Mouse (Mus musculus) G1E (cell line): Measurements from ENCODE around the gene Tuba8. TPM values are rescaled to one million over a fixed set of nuclear protein-coding genes. Genes with fewer than 3 reads are reported as not detected.
A peak's percentile ranks its signal among the peaks of the same experiment; 100 is the strongest.

ENCODE experiments used
- ATAC-seq: 2 replicates; pipeline ENCODE4 v1.8.0; 2016; ENCODE audit warnings: mild to moderate bottlenecking; ENCODE audit not compliant: insufficient number of reproducible peaks, poor library complexity, low FRiP score, severe bottlenecking; ENCODE audit errors: extremely low read depth
- DNase-seq: peaks from one replicate; pipeline ENCODE4 v3.0.0; 2012; ENCODE audit warnings: low spot score
- H3K27me3 ChIP-seq: 2 replicates; pipeline ENCODE4 v1.6.1; 2012; ENCODE audit warnings: mild to moderate bottlenecking, low read length, inconsistent platforms; ENCODE audit not compliant: insufficient read depth
- H3K36me3 ChIP-seq: replicated peaks from 2 replicates; pipeline ENCODE3; 2012; ENCODE audit warnings: mild to moderate bottlenecking, inconsistent platforms
- H3K4me1 ChIP-seq: 2 replicates; pipeline ENCODE4 v1.6.1; 2012; ENCODE audit warnings: low read depth, low read length, inconsistent platforms, mixed read lengths; ENCODE audit not compliant: insufficient read depth
- H3K4me3 ChIP-seq: 2 replicates; pipeline ENCODE4 v1.5.1; 2012; ENCODE audit warnings: low read depth, mild to moderate bottlenecking, inconsistent platforms, low read length, moderate library complexity, mixed read lengths
- H3K9me3 ChIP-seq: replicated peaks from 2 replicates; pipeline ENCODE4 v1.6.1; 2012; ENCODE audit warnings: inconsistent platforms
- CTCF ChIP-seq: IDR thresholded peaks from 2 replicates; pipeline ENCODE4 v1.5.1; 2012; ENCODE audit warnings: low read depth, low read length, inconsistent platforms, mixed read lengths
- GATA1 ChIP-seq: IDR thresholded peaks from 2 replicates; pipeline ENCODE4 v1.6.1; 2012; ENCODE audit warnings: borderline replicate concordance, low read length, inconsistent platforms, mixed read lengths
- GATA2 ChIP-seq: IDR thresholded peaks from 2 replicates; pipeline ENCODE4 v1.6.1; 2012; ENCODE audit warnings: low read depth, low read length, inconsistent platforms, borderline replicate concordance
- POLR2AphosphoS5 ChIP-seq: IDR thresholded peaks from 2 replicates; pipeline ENCODE4 v1.6.1; 2012; ENCODE audit warnings: low read depth, low read length, inconsistent platforms; ENCODE audit not compliant: insufficient replicate concordance
- TAL1 ChIP-seq: conservative IDR thresholded peaks from 2 replicates; pipeline ENCODE4 v1.6.1; 2012; ENCODE audit warnings: low read depth, low read length, inconsistent platforms, mixed read lengths
- polyA plus RNA-seq: library from polyadenylated mRNA; stranded (reverse); fragments of >175 nt; gene quantifications from 2 replicates; pipeline ENCODE4 v1.2.3, GENCODE M21; 2012
- total RNA-seq, 2 experiments: library from RNA; stranded (forward) in 1 of 2; stranded (reverse) in 1 of 2; fragments of 200-1000 nt in 1 of 2; fragments of >200 nt in 1 of 2; fragmentation: Nextera tagmentation in 1 of 2; gene quantifications; 2 replicates each; pipeline ENCODE4 v1.2.3; 2014 to 2017

The Tuba8 gene
- total and polyA plus RNA-seq, 3 experiments: 0.03 to 0.38 TPM; not detected in 1

GRCm38 (mm10) chr6:121174761-121175160 lies 35.7 kb upstream of the Tuba8 start:
- ATAC-seq (no peak), DNase-seq (no peak)
- TF ChIP-seq GATA2 (no peak), GATA1 (no peak), CTCF (no peak), POLR2AphosphoS5 (no peak), TAL1 (no peak)
- H3K27me3 ChIP-seq: peaks cover 73% of the 10 kb centered on the region
- no peaks in the 10 kb centered on the region for H3K9me3 ChIP-seq
- H3K4me3 ChIP-seq: no peak overlapping the region
- peaks cover 23% of the 10 kb centered on the region for H3K4me1 ChIP-seq
- H3K36me3 ChIP-seq: no peaks in the 10 kb centered on the region

- DNase-seq: no peak
- H3K9me3 ChIP-seq: no peaks in the 10 kb centered on the region
- H3K4me1 ChIP-seq: peaks cover 23% of the 10 kb centered on the region
- no peak for TF ChIP-seq GATA1
- no peak for TF ChIP-seq POLR2AphosphoS5
- TF ChIP-seq GATA2: no peak
- no peak for TF ChIP-seq TAL1
- TF ChIP-seq CTCF: no peak
- peaks cover 62% of the 10 kb centered on the region for H3K27me3 ChIP-seq
- no peak overlapping the region for H3K4me3 ChIP-seq
- ATAC-seq: no peak
- no peaks in the 10 kb centered on the region for H3K36me3 ChIP-seq
These were observed 34.3 kb upstream of the Tuba8 start for GRCm38 (mm10) chr6:121176011-121176730.

- DNase-seq: no peak
- peaks cover 23% of the 10 kb centered on the region for H3K4me1 ChIP-seq
- peaks cover 56% of the 10 kb centered on the region for H3K27me3 ChIP-seq
- H3K4me3 ChIP-seq: no peak overlapping the region
- H3K36me3 ChIP-seq: no peaks in the 10 kb centered on the region
- TF ChIP-seq TAL1 (no peak), GATA1 (no peak), GATA2 (no peak), POLR2AphosphoS5 (no peak), CTCF (no peak)
- no peak for ATAC-seq
- no peaks in the 10 kb centered on the region for H3K9me3 ChIP-seq
These were observed 33.8 kb upstream of the Tuba8 start for GRCm38 (mm10) chr6:121176731-121177098.

DNA sequence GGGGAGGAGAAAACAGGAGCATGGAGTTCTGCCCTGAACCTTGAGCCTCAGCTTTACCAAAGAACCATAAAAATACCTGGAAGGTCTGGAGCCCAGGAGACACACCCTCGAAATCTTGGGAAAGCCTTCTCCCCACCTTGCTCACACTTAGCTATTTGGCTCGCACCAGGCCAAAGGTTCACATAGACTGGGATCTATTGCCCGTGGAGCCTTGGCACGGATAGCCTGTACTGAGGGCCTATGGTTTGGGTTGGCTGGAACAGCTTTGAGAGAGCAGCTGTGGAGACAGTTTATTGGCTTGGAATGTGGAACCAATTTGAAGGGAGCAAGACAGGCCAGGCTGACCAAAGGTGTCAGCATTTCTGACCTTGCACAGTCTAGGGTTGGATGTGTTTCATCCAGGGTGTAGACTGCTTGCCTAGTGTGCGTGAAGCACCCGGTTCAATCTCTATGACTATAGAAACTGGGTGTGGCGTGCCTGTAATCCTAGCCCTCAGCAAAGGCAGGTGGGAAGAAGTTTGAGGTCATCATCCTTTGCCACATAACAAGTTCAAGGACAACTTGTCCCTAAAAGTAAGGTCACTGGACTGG lies 33.3 kb upstream of the Tuba8 start:
- ATAC-seq (no peak), DNase-seq (no peak)
- Histone ChIP-seq H3K9me3 (no peaks in the 10 kb centered on the region), H3K27me3 (peaks cover 55% of the 10 kb centered on the region), H3K4me1 (peaks cover 23% of the 10 kb centered on the region), H3K4me3 (no peak overlapping the region), H3K36me3 (no peaks in the 10 kb centered on the region)
- TF ChIP-seq TAL1 (no peak), GATA2 (no peak), POLR2AphosphoS5 (no peak), CTCF (no peak), GATA1 (no peak)

DNA sequence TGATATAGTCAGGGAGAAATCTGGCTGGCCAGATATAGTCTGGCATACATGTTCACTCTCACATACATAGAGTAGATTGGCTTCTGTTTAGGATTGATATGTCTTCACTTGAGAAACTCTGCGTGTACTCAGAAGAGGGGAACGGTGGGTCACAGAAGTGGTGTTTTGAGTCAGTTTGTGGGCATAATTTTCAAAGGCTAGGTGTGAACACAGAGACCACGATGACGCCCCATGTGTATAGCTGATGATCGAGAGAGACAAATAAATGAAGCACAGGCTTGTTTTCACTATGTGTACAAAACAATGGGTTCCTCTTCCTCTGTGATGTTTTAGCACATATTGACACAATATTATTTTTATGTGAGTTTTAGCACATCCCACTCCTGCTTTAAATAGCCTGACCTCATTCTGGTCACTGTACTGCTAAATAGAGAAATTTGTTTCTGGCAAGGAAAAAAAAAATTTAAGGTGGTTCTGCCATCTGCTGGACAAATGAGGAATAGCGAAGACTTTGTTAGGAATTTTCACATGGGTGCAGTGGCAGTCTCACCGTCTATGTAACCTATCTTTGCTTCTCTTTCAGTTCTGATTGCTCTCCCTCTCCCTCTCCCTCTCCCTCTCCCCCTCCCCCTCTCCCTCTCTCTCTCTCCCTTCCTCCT lies 31.7 kb upstream of the Tuba8 start:
- Histone ChIP-seq H3K36me3 (no peaks in the 10 kb centered on the region), H3K4me1 (peaks cover 29% of the 10 kb centered on the region), H3K27me3 (peaks cover 43% of the 10 kb centered on the region), H3K9me3 (no peaks in the 10 kb centered on the region), H3K4me3 (no peak overlapping the region)
- DNase-seq (peak; percentile 18), ATAC-seq (no peak)
- TF ChIP-seq TAL1 (no peak), CTCF (peak; percentile 22; the same call in 1 of the 2 replicates)

GRCm38 (mm10) chr6:121179846-121180245 lies 30.6 kb upstream of the Tuba8 start:
- DNase-seq: no peak
- Histone ChIP-seq H3K9me3 (no peaks in the 10 kb centered on the region), H3K4me3 (no peak overlapping the region), H3K36me3 (no peaks in the 10 kb centered on the region), H3K27me3 (peaks cover 35% of the 10 kb centered on the region), H3K4me1 (peaks cover 40% of the 10 kb centered on the region)
- TF ChIP-seq TAL1: no peak
- TF ChIP-seq CTCF: no peak
- no peak for TF ChIP-seq GATA1
- TF ChIP-seq POLR2AphosphoS5: no peak
- no peak for TF ChIP-seq GATA2
- no peak for ATAC-seq
